Mouse (Mus musculus): ENCODE data around the gene Slc7a8. TPM values are rescaled to one million over a fixed set of nuclear protein-coding genes. Genes with fewer than 3 reads are reported as not detected.

The Slc7a8 gene
- polyA plus RNA-seq, 1 experiment from 2014 or later: 45.7 TPM

- Histone ChIP-seq H3K4me1 (ENCODE audit: control insufficient read depth, insufficient read depth, low read length) (peaks cover 7% of the 10 kb centered on the region; the same call in 1 of the 2 replicates), H3K9ac (ENCODE audit: low read depth, low read length) (no peak overlapping the region), H3K27me3 (replicated peaks; ENCODE audit: control insufficient read depth, insufficient read depth, low read length) (no peaks in the 10 kb centered on the region; the same call in 1 of the 2 replicates), H3K4me2 (ENCODE audit: low read depth, low read length) (0 out of 2 replicates have a peak overlapping the region, but pooled peaks have one; percentile 25), H3K36me3 (ENCODE audit: control insufficient read depth, insufficient read depth, low read length) (no peaks in the 10 kb centered on the region), H3K9me3 (ENCODE audit: control insufficient read depth, low read length) (no peaks in the 10 kb centered on the region), H3K27ac (ENCODE audit: low read length) (no peak overlapping the region), H3K4me3 (ENCODE audit: low read length) (no peak overlapping the region)
- peak; percentile 60; the same call in 1 of the 2 replicates for ATAC-seq
- WGBS: 4% methylated on average over 6 of the region's 6 CpGs
Observed at GRCm38 (mm10) chr14:54701298-54701697, 80.4 kb downstream of the Slc7a8 start.

DNA sequence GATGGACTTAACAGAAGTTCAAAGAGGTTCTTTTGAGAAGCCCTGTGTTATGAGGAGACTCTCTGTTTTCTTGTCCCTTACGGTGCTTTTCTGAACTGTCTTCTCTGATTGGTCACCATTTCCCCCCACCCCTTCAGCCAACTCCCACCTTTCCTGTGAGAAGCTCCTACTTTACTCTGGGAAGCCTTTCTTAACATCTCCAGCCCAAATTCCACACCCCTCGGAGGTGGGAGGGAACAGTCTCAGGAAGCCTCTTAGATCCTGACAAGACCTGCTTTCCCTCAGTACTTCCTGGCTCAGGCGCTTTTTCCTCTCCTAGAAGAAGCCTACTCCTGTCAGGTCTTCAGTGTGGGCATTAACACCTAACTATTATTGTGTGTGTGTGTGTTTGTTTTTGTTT lies 82.2 kb downstream of the Slc7a8 start:
- no peak overlapping the region for H3K27ac ChIP-seq (ENCODE audit: low read length)
- no peak overlapping the region for H3K4me3 ChIP-seq (ENCODE audit: low read length)
- H3K9ac ChIP-seq (ENCODE audit: low read depth, low read length): no peak overlapping the region
- H3K4me2 ChIP-seq (ENCODE audit: low read depth, low read length): no peak overlapping the region
- no peaks in the 10 kb centered on the region for H3K9me3 ChIP-seq (ENCODE audit: control insufficient read depth, low read length)
- 39% methylated on average over 3 of the region's 3 CpGs for WGBS
- H3K4me1 ChIP-seq (ENCODE audit: control insufficient read depth, insufficient read depth, low read length): peaks cover 6% of the 10 kb centered on the region; the same call in 1 of the 2 replicates
- H3K36me3 ChIP-seq (ENCODE audit: control insufficient read depth, insufficient read depth, low read length): no peaks in the 10 kb centered on the region
- ATAC-seq: no peak
- no peaks in the 10 kb centered on the region for H3K27me3 ChIP-seq (replicated peaks; ENCODE audit: control insufficient read depth, insufficient read depth, low read length)

- no peak for ATAC-seq
- Histone ChIP-seq H3K27ac (ENCODE audit: low read length) (no peak within 1 kb of the TSS), H3K4me1 (ENCODE audit: control insufficient read depth, insufficient read depth, low read length) (peaks cover 6% of the 10 kb centered on the region; the same call in 1 of the 2 replicates), H3K4me3 (ENCODE audit: low read length) (no peak within 1 kb of the TSS), H3K36me3 (ENCODE audit: control insufficient read depth, insufficient read depth, low read length) (no peaks in the 10 kb centered on the region), H3K9me3 (ENCODE audit: control insufficient read depth, low read length) (no peaks in the 10 kb centered on the region), H3K27me3 (replicated peaks; ENCODE audit: control insufficient read depth, insufficient read depth, low read length) (no peaks in the 10 kb centered on the region), H3K4me2 (ENCODE audit: low read depth, low read length) (no peak within 1 kb of the TSS), H3K9ac (ENCODE audit: low read depth, low read length) (no peak within 1 kb of the TSS)
- 79% methylated on average over 4 of the region's 4 CpGs for WGBS
Observed at GRCm38 (mm10) chr14:54698733-54699132, 83.0 kb downstream of the Slc7a8 start, which contains the start of gene Gm29776. TSS of gene Gm29776 (minus strand) at chr14:54698833.

- no peak overlapping the region for H3K27ac ChIP-seq (ENCODE audit: low read length)
- WGBS: 71% methylated on average over 4 of the region's 4 CpGs
- H3K9ac ChIP-seq (ENCODE audit: low read depth, low read length): no peak overlapping the region
- peaks cover 6% of the 10 kb centered on the region; the same call in 1 of the 2 replicates for H3K4me1 ChIP-seq (ENCODE audit: control insufficient read depth, insufficient read depth, low read length)
- ATAC-seq: no peak
- no peak overlapping the region for H3K4me3 ChIP-seq (ENCODE audit: low read length)
- H3K36me3 ChIP-seq (ENCODE audit: control insufficient read depth, insufficient read depth, low read length): 0 out of 2 replicates have a peak, but pooled peaks cover 2% of the 10 kb centered on the region
- no peaks in the 10 kb centered on the region for H3K9me3 ChIP-seq (ENCODE audit: control insufficient read depth, low read length)
- H3K27me3 ChIP-seq (replicated peaks; ENCODE audit: control insufficient read depth, insufficient read depth, low read length): no peaks in the 10 kb centered on the region
- no peak overlapping the region for H3K4me2 ChIP-seq (ENCODE audit: low read depth, low read length)
Observed at GRCm38 (mm10) chr14:54696752-54697151, 85.0 kb downstream of the Slc7a8 start.

- peak; percentile 93 for ATAC-seq
- H3K4me1 ChIP-seq (ENCODE audit: control insufficient read depth, insufficient read depth, low read length): peaks cover 6% of the 10 kb centered on the region; the same call in 1 of the 2 replicates
- no peaks in the 10 kb centered on the region for H3K27me3 ChIP-seq (replicated peaks; ENCODE audit: control insufficient read depth, insufficient read depth, low read length)
- 58% methylated on average over 6 of the region's 6 CpGs for WGBS
- no peaks in the 10 kb centered on the region for H3K9me3 ChIP-seq (ENCODE audit: control insufficient read depth, low read length)
- H3K27ac ChIP-seq (ENCODE audit: low read length): no peak overlapping the region
- H3K4me2 ChIP-seq (ENCODE audit: low read depth, low read length): no peak overlapping the region
- H3K9ac ChIP-seq (ENCODE audit: low read depth, low read length): no peak overlapping the region
- no peak overlapping the region for H3K4me3 ChIP-seq (ENCODE audit: low read length)
- peaks cover 7% of the 10 kb centered on the region for H3K36me3 ChIP-seq (ENCODE audit: control insufficient read depth, insufficient read depth, low read length)
Observed at GRCm38 (mm10) chr14:54695042-54695441, 86.7 kb downstream of the Slc7a8 start.

- Histone ChIP-seq H3K4me3 (ENCODE audit: low read length) (peak overlapping the region; percentile 64), H3K36me3 (ENCODE audit: control insufficient read depth, insufficient read depth, low read length) (peaks cover 5% of the 10 kb centered on the region), H3K4me1 (ENCODE audit: control insufficient read depth, insufficient read depth, low read length) (peaks cover 15% of the 10 kb centered on the region), H3K9ac (ENCODE audit: low read depth, low read length) (peak overlapping the region; percentile 82), H3K4me2 (ENCODE audit: low read depth, low read length) (peak overlapping the region; percentile 52), H3K27ac (ENCODE audit: low read length) (peak overlapping the region; percentile 74), H3K27me3 (replicated peaks; ENCODE audit: control insufficient read depth, insufficient read depth, low read length) (no peaks in the 10 kb centered on the region), H3K9me3 (ENCODE audit: control insufficient read depth, low read length) (no peaks in the 10 kb centered on the region)
- ATAC-seq: no peak
- WGBS: 2% methylated on average over 8 of the region's 8 CpGs
Observed at GRCm38 (mm10) chr14:54687251-54687650, 94.5 kb downstream of the Slc7a8 start.

DNA sequence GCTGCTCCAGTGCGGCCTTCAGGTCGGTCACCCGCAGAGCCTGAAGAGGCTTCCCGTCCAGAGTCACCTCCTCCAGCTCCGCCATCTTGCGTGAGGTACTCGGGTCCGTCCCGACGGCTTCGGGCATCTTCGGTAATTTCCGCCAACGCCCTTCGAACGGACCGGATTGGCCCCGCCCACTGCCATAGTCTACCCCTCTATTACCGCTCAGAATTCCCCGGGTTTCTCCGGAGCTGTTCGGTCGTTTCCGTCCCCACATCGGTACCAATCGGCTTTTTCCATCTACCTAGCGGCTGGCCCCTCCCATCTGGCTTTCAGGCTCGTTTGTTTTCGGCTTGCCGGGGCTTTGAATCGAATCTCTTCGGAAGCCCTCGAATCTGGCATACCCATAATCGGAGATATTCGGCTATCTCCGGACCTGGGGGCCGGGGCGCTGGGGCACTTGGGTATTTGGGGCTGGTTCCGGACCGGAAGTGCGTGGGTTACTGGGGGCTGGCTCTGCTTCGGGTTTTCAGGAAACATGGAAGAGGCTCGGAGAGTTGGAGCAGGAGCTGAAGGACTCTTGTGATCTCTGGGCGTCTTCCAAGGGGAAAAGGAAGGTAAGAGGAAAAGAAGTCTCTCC lies 95.1 kb downstream of the Slc7a8 start, which contains the start of gene Acin1:
Gene Acin1 (minus strand): TSS at position 410 of the 622 bp plus-strand sequence.
- Histone ChIP-seq H3K27me3 (replicated peaks; ENCODE audit: control insufficient read depth, insufficient read depth, low read length) (no peaks in the 10 kb centered on the region), H3K4me1 (ENCODE audit: control insufficient read depth, insufficient read depth, low read length) (peaks cover 15% of the 10 kb centered on the region), H3K36me3 (ENCODE audit: control insufficient read depth, insufficient read depth, low read length) (peaks cover 5% of the 10 kb centered on the region), H3K27ac (ENCODE audit: low read length) (peak within 1 kb of the TSS; percentile 91), H3K9me3 (ENCODE audit: control insufficient read depth, low read length) (no peaks in the 10 kb centered on the region), H3K4me3 (ENCODE audit: low read length) (peak within 1 kb of the TSS; percentile 64), H3K4me2 (ENCODE audit: low read depth, low read length) (peak within 1 kb of the TSS; percentile 81), H3K9ac (ENCODE audit: low read depth, low read length) (peak within 1 kb of the TSS; percentile 82)
- under 1% methylated on average over 44 of the region's 44 CpGs for WGBS
- peak; percentile 97 for ATAC-seq

GRCm38 (mm10) chr14:54686063-54686521 lies 95.7 kb downstream of the Slc7a8 start, which contains the start of gene 1700123O20Rik:
TSS of gene 1700123O20Rik (plus strand) at chr14:54686216.
- peaks cover 5% of the 10 kb centered on the region for H3K36me3 ChIP-seq (ENCODE audit: control insufficient read depth, insufficient read depth, low read length)
- H3K4me3 ChIP-seq (ENCODE audit: low read length): peak within 1 kb of the TSS; percentile 64
- H3K27me3 ChIP-seq (replicated peaks; ENCODE audit: control insufficient read depth, insufficient read depth, low read length): no peaks in the 10 kb centered on the region
- H3K4me1 ChIP-seq (ENCODE audit: control insufficient read depth, insufficient read depth, low read length): peaks cover 15% of the 10 kb centered on the region
- peak within 1 kb of the TSS; percentile 81 for H3K4me2 ChIP-seq (ENCODE audit: low read depth, low read length)
- under 1% methylated on average over 41 of the region's 41 CpGs for WGBS
- ATAC-seq: peak; percentile 79
- no peaks in the 10 kb centered on the region for H3K9me3 ChIP-seq (ENCODE audit: control insufficient read depth, low read length)
- peak within 1 kb of the TSS; percentile 91 for H3K27ac ChIP-seq (ENCODE audit: low read length)
- peak within 1 kb of the TSS; percentile 82 for H3K9ac ChIP-seq (ENCODE audit: low read depth, low read length)

GRCm38 (mm10) chr14:54685471-54685870 lies 96.3 kb downstream of the Slc7a8 start:
- Histone ChIP-seq H3K4me3 (ENCODE audit: low read length) (peak overlapping the region; percentile 64), H3K9me3 (ENCODE audit: control insufficient read depth, low read length) (no peaks in the 10 kb centered on the region), H3K4me1 (ENCODE audit: control insufficient read depth, insufficient read depth, low read length) (peaks cover 15% of the 10 kb centered on the region), H3K27ac (ENCODE audit: low read length) (peak overlapping the region; percentile 91; the same call in 1 of the 2 replicates), H3K9ac (ENCODE audit: low read depth, low read length) (peak overlapping the region; percentile 82), H3K4me2 (ENCODE audit: low read depth, low read length) (peak overlapping the region; percentile 81), H3K27me3 (replicated peaks; ENCODE audit: control insufficient read depth, insufficient read depth, low read length) (no peaks in the 10 kb centered on the region), H3K36me3 (ENCODE audit: control insufficient read depth, insufficient read depth, low read length) (peaks cover under 1% of the 10 kb centered on the region)
- no peak for ATAC-seq
- WGBS: 9% methylated on average over 8 of the region's 8 CpGs

Measured in intestine, embryonic 16.5 days (tissue).